Mouse (Mus musculus) kidney, adult 2 months (tissue): ENCODE data around the gene Pappa2.

Experiments
- CTCF ChIP-seq: fragments of 200-500 bp; conservative IDR thresholded peaks from 2 replicates; pipeline ENCODE4 v1.5.1; 2011; ENCODE audit warnings: low read depth, mild to moderate bottlenecking, control low read depth, low read length, moderate library complexity, mixed read lengths; ENCODE audit not compliant: insufficient read depth, insufficient read length
- POLR2A ChIP-seq: fragments of 200-500 bp; IDR thresholded peaks from one replicate; pipeline ENCODE4 v1.6.1; 2011; ENCODE audit warnings: low read depth, low read length, control low read depth

GRCm38 (mm10) chr1:158819676-158820075 is 160.6 kb downstream of the Pappa2 start:
- TF ChIP-seq CTCF (no peak), POLR2A (no peak)
